Mouse (Mus musculus) megakaryocyte progenitor cell, adult 5-6 weeks (primary cell): Measurements from ENCODE around the gene Dync1i1. TPM values are rescaled to one million over a fixed set of nuclear protein-coding genes. Genes with fewer than 3 reads are reported as not detected.

Source experiments
- ATAC-seq: replicated peaks from 2 replicates; pipeline ENCODE4 v1.8.0; 2016; ENCODE audit warnings: mild to moderate bottlenecking, moderate TSS enrichment, inconsistent platforms; ENCODE audit not compliant: poor library complexity
- total RNA-seq, 2 experiments: library from RNA; stranded (forward) in 1 of 2; stranded (reverse) in 1 of 2; fragments of 157-497, 149-512 nt in 1 of 2; fragments of 200-1000 nt in 1 of 2; gene quantifications; 2 replicates each; pipeline versions ENCODE4 v1.2.3 to v1.2.4; 2015 to 2017

Gene Dync1i1
- total RNA-seq, 2 experiments from 2014 or later = not detected

DNA sequence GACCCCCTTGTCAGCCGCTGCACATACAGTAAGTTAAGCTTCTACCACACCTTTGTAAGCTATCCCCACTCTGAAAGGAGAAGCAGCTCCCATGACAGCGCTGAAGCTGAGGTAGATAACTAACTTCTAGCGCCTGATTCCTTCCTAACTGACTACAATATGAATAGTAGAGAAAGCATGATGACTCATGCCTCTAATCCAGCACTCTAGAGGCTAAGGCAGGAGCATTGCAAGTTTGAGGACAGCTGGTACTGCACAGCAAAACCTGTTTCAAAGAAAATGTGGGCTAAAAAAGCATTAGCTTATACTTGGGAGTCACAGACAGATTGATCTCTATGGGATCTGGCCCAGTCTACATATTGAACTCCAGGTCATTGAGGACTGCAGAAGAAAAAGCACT is 236.5 kb downstream of the Dync1i1 start:
- no peak for ATAC-seq

DNA sequence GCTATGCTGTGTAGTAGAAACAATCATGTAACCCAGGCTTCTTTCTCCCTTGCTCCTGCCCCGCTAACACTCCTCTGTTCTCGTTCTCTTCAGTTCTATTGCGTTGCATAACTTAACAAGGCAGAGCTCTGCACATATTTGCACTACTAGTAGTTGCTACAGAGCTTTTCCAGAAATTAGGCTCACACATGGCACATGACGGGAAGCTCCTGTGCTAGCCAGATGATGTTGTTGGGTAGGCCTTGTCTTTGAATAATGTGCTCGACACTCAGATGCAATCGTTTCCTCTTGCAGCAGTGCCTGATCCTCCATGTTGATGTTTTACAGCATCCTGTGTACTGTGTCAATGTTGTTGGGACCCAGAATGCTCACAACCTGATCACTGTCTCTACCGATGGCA is 240.9 kb downstream of the Dync1i1 start:
- ATAC-seq = no peak

DNA sequence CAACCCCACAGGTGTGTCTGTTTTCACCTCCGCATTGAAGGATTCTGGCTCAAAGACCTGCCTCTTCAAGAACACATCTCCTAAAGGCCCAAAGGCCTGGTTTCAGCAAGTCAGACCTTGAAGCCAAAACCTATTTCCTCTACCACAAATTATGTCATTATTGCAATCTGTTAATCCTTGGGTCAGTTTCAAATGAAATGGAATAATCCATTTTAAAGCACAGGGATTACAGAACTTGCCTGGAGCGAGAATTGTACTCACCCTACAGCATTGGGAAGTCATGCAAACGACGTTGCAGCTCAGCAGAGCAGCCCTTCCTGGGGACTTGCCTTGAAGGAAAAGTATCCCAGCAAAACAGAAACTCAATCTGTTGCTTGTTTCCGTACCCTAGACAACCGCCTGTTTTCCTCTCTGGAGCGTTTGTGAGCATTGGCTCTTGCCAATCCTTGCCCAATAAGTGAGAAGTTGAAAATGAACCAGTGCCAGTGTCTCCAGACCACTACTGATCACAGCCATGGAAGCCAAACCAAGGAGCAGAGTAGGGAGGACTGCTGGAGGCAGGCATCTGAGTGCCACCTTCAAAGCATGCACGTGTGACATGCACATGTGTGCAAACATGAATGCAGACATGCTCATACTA is 241.5 kb downstream of the Dync1i1 start:
- ATAC-seq = no peak

DNA sequence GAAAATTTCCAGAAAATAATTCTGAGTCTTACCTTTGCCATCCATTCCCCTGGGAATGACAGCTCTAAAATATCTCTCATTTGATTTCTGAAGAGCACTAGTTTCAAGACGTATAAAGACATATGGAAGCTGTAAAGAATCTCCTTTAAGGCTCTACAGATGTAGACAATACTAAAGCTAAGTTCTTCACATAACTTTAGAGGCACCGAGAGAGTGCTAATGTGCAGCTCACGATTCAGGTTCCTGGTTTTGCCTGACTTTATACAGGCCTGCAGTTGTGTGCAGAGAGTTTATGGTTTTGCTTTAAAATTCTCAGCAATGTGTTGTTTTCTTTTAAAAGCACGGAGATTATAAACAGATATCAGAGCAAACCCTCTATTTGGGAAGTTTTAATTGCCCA is 242.1 kb downstream of the Dync1i1 start:
- ATAC-seq = no peak

DNA sequence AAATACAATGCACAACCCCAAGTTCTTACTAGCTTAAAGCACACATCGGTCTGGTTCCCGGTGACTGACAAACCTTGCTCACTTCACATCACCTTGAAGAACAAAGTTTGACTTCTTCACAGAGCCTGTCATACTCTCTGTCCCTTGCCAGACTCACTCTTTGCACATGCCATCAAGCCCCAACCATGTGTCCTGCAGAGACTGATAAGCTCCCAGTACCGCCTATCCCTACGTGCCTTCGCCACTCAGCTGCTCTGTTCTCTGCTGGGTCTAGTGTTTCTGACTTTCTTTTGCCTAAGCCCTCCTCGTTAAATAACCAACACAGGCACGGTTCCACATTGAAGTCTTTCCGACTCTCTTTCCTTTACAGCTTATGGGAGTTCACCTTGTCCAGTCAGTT is 244.2 kb downstream of the Dync1i1 start:
- no peak for ATAC-seq

DNA sequence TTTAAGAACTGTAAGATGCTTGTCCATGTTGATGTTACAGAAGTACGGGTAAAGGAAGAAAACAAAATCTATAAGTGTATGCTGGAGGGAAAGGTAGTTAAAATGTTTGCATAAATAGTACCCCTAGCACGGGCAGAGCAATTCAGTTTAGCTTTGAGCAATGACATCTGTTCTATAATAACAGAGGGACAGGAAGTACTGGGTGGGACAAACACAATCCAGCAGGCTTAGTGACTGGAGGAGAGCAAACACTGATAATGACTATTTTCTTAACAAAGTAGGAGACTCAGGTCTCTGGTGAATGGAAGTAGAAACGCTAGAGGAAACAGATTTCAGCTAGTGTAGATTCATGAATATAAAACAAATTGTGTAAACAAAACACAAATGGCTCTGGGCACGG is 250.8 kb downstream of the Dync1i1 start:
- no peak for ATAC-seq

DNA sequence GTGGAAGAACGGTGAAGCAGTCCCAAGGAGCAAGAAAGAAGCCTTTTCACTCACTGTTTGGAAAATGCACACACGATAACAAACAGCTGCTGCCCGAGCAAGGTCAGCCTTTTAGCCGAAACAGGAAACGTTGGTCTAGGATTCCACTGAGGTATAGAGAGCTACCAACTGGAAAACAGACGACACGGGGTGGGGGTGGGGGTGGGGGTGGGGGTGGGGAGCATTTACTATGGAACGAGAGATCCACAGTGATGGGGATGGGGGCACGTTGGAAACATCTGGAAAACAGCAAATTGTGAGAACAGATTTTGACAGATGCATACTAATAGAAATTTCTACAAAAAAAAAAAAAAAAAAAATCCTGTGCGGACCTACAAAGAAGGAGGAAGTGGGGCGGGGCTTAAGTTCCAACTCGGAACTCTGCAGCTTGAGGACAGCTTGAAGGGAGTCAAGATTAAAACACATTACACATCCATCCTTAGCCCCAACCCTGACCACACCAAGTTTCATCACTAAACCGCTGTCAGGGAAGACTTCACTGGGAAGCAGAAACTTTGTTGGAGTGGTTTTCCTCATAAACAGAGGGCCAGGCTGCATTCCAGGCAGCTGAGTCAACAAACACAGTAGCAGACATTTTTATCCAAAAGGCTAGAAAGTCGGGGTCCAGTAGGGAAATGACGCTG is 251.9 kb downstream of the Dync1i1 start:
- ATAC-seq = no peak

DNA sequence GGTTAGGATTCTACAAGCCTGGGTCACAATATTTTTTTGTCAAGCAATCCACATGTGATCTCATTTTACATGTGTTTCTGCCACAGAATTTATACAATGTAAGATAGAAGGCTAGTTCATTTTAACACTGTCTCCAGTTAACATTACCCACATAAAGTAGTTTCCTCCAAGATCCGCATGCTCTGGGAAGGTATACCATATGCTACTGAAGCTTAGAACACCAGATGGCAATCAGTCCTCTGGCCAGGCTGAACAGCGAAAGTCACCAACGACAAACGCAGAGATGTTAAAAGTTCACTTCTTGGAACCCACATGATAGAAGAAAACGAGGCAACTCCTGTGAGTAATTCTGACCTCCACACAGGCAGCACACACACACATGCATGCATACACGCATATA is 265.8 kb downstream of the Dync1i1 start:
- ATAC-seq = no peak

DNA sequence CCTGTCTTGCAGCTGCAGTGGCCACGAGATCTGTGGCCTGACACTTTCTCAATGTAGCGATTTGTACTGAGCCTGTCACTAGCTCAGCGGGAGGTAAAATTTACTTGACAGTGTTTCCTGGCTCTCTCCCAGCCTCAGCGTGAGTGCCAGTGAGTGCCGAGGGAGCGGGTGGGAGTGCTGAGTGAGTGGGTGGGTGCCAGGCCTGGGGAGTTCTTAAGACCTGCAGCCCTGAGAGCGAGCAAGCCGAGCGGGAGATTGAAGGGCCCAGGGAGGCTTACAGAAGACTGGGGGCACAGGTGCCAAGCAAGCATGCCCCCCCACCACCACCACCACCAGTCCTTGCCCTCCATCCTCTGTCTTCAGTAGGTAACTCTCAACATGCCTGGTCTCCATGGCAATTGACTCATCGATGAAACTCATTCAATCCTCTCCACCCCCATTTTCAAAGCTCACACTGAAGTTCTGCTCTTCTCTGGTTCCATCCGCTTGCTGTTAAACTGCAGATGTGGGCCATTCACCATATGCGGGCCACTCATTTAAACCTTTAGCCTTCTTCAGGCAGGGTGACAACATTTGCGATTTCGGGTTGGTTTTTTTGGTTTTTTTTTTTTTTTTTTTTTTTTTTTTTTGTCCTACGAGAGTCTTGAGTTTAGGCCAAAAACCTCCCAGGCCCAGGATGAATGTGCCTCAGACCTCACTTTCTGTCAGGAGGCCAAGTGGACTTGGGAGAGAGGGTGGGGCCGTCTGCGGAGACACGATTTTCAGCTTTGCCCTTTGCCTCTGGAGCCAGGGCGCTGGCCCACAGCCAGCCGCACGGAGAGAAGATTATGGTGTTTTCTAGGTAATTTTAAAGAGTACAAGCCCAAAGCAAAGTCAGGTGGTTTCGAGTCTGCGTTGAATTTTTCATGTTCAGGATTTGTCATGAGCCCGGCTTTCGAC is 266.6 kb downstream of the Dync1i1 start:
- no peak for ATAC-seq

DNA sequence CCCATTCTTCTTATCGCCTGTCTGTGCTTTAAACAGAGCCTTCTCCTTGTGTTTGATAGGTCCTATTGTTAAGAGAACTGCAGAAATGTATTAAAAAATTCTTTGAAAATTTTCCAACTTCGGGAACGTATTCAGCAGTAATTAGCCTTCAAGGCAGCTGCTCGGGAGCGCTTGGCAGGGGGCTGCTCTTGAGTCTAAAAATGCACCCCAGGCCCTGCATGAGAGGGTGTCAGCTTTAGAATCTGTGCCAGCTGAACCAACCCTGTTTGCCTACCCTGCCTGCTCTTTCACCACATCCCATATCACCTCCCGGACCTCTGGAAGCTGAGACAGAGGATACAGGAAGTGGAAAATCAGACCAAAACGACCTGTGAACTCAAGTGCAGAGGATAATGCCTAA is 267.6 kb downstream of the Dync1i1 start:
- ATAC-seq = no peak

DNA sequence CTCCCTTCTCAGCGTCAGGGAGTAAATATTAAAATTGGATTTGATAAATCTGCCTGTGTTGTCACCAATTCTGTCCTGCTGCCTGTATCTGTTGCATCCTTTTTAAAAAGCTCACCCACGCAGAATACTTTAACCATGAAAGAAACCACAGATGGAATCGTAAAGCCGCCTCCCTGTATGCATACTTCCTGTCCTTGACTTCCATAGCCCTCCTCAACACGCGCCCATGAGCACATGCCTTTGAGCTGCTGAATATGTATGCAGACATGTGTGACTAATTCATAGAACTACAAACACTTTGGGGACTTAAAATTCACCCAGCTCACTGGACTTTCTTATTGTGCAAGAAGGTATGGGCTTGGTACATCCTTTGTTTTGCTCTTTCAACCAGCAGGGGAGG is 272.1 kb downstream of the Dync1i1 start:
- no peak for ATAC-seq

DNA sequence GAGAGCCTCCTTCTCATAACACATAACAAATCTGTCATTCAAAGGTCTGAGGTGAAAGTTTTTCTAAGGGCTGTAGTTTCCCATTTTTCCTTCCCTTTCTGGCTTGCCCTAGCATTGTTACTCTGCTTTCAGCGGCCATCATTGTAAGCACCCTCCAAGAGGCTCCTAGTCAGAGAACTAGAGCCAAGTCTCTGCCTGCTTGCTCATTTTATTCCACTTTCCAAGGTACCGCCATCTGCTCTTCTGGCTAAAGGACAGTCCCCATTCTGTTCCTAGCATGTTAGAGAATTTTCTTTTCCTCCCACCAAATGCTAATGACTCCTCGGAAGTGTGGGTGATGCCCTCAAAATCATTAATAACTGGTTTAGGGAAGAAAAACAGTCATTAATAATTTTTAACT is 276.6 kb downstream of the Dync1i1 start:
- ATAC-seq = no peak

DNA sequence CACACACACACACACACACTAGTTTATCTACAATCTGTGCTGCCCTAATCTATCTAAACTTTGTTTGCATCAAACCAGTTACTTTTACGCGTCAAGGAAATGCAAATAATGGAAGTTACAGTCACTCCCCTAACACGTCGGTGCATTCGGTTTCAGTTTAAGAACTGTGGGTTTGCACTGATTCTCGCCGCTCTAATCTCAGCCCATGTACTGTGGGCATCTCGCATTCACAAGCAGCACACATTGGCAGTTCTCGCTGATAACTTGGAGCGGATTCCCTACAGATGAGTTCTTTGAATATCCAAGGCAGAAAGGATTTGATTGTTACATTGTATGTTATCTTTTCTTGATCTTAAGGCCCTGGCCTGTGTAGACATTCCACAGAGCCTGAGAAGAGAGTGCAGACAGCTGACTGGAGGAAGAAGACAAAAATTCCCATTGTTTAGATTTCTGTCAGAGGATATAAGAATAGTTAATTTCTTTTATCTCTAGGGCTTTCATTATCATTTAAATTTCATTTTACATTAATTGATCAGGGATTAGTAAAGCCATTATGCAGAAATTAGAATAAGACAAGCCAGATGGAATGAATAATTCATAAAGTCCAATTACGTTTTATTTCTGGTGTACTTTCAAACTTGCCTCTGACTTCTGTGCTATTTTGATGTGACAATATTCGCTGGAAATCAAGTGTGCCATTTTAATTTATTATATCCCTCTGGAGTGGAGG is 279.5 kb downstream of the Dync1i1 start:
- no peak for ATAC-seq

DNA sequence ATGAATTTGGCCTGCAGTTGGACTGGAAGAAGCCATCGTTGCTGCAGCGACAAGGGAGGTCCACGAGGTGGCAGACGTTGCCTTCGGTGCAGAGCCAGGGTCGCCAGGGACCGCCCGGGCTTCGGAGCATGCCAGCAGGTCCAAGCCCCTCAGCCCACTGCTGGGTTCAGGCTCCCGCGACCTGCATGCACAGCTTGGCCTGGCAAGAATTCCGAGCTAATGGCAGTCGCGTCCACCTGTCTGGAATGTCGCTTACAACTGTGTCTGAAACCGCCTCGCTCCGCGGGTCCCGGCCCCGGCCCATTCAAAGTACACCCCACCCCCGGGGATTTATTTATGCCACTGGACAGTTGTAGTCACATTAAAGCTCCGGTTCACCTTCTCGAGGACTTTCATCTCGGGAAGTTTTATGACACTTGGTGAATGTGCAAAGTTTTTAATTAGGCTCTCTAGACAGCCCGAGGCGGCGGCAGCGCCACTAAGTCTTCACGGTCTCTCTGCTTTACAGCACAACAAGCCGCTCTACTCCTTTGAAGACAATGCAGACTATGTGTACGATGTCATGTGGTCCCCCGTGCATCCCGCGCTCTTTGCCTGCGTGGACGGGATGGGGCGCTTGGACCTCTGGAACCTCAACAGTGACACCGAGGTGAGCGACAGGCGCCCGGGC is 280.5 kb downstream of the Dync1i1 start:
- peak; percentile 100 for ATAC-seq

DNA sequence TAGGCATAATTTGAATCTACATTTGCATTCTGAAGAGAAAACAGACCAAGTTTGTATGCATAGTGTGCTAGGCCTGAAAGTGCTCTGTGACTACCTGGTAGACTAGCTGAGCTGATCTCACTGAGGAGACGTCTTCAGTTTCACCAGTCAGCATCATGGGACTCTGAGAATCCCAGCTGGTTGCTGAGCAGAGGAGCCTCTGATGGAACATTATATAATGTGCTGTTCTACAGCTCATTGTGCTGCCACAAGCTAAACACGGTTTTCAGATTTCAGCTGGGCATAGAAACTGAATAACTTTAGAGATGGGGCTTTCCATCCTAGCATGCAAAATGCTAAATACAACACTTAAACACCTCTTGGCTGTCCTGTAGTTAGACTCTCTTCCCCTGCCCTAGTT is 285.9 kb downstream of the Dync1i1 start:
- ATAC-seq = no peak

DNA sequence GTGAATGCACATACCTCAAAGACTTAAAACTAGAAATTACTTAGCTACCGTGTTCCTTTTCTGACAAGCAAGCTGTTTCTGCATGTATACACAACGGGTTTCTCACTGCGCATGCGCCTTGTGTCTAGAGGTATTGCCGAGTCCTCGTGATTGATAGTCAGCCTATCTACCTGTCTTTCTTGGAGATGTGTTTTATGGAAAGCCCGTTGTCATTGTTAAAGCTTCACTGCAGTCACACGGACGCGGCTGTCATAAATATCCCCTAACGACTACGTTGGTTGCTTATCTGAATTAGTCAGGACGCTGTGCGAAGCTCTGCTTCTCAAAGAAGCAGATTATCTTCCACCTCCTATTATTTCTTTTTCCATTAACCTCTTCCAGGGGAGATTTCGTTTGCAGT is 290.2 kb downstream of the Dync1i1 start:
- no peak for ATAC-seq

DNA sequence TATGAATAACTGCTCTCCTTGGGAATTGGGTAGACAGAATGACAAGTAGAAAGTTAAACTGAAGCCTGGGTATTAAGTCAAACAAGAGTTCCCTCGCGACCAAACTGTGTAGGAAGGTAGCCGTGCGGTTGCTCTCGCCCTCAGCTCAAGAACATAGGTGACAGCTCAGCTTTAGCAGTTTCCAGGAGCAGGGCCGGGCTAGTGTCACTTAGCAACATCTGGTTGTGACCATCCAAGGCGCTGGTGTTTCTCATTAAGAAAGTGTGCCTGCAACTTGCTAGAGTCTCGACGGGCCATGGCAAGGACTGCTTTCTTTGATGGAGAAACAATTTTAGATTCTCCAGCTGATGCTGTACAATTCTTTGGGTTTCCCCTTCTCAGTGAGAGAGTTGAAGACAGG is 291.5 kb downstream of the Dync1i1 start:
- no peak for ATAC-seq

DNA sequence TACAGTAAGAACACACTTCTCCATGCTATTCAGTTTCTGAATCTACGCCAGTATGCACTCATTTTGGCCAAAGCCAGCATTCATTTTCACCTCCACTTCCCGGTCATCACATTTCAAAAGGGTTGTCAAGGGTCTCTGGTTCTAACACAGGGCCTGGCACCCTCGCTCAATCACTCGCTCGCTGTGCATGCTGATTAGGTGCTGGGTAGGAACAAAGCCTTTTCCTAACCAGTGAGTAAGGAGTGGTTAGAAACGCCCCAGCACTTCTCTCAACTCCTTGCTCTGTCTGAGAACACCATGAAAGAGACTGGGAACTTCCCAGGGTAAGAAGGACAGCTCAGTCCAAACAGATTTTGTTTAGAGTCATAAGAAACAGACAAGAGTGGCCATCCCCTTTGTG is 298.5 kb downstream of the Dync1i1 start:
- no peak for ATAC-seq

DNA sequence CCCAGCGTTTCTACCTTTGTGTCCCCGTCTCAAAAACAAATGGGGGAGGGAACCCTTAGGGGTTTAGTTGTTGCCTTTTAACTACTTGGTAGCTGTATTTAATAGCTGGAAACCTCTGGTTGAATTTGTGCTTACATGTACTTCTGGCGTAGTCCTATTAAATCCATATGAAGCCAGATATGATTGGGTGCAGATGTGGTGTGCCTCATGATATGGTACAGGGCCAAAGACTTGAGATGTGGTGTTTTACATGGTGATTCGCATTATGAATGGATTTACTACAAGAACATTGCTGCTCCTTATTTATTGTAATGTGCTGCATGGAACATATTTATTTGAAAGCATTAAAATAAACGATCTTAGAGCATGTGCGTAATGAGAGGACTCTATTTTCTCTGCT is 302.2 kb downstream of the Dync1i1 start:
- ATAC-seq = no peak

DNA sequence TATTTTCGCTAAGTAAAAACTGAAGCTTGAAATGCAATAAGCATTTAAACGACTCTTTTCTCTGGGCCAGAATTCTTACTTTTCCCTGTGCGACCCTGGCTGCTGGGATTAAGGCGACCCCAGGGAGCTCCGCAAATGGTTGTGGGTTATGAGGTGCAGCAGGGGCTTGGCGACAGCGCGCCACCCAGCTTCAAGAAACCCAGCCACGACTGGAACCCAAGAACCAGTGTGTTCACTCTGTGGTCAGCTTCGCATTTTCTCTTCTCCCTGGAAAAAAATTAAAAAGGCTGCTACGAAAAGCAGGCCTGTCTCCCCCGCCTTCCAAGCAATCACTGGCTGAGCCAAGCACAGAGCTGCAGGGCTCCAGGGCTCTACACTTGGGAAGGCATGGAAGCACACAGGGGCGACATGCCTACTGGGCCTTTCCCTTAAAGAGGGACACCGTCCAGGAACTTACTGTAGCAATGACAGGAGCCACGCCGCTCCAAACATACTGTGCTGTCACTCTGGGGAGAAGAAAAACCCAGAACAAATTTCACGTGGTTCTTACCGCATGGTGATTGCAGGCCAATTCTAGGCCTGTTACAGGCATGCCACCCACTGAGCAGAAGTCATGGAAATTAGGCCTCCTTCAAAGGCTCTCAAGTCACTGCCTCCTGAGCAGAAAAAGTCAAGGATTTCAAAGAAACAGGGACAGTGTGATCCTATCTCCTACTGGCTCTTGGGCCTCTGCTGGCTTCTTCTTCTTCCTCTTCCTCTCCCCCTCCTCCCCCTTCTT is 313.5 kb downstream of the Dync1i1 start:
- ATAC-seq = no peak
